Mouse (Mus musculus): ENCODE measurements around the gene Id1.

GRCm38 (mm10) chr2:152718076-152718475, 18.0 kb upstream of the Id1 start:
- TF ChIP-seq CTCF (IDR thresholded peaks at IDR 0.05; ENCODE audit: borderline replicate concordance, insufficient read depth, low read length) (no peak), POLR2A (IDR thresholded peaks at IDR 0.05; ENCODE audit: low read depth, low read length) (no peak)

All from embryonic fibroblast, embryonic 13.5 days (primary cell).